ENCODE assay signal across 8 mouse cellular contexts in genomic region chr2:46442576-46442975, GRCm38 (mm10).
A peak's percentile ranks its signal among the peaks of the same experiment; 100 is the strongest.
DNase-seq lines count a peak whose midpoint lies in the region; ATAC-seq and TF ChIP-seq lines count a peak whose summit lies in the region.

No protein-coding gene starts in this region.

- H3K27ac ChIP-seq in liver, adult 2 months (replicated peaks; ENCODE audit: insufficient read depth, low read depth, low read length): no peak overlapping the region; the same call in 1 of the 2 replicates
- no peak overlapping the region for H3K27ac ChIP-seq in liver, embryonic 11.5 days (ENCODE audit: low read depth, low read length)
- H3K27ac ChIP-seq in intestine, embryonic 14.5 days (ENCODE audit: low read depth): peak overlapping the region; percentile 76
- no peak overlapping the region for H3K27ac ChIP-seq in forebrain, embryonic 16.5 days (ENCODE audit: low read length)

- no peak overlapping the region for H3K9ac ChIP-seq in liver, adult 2 months (ENCODE audit: low read depth, low read length)
- no peak overlapping the region for H3K9ac ChIP-seq in liver, embryonic 11.5 days (ENCODE audit: low read depth, low read length)
- no peak overlapping the region for H3K9ac ChIP-seq in intestine, embryonic 14.5 days (ENCODE audit: low read length)
- H3K9ac ChIP-seq in forebrain, embryonic 16.5 days (replicated peaks; ENCODE audit: low read depth, low read length): no peak overlapping the region

- H3K9me3 ChIP-seq in liver, embryonic 11.5 days (ENCODE audit: control insufficient read depth, low read length): no peaks in the 10 kb centered on the region
- H3K9me3 ChIP-seq in intestine, embryonic 14.5 days (ENCODE audit: control insufficient read depth, low read length): no peaks in the 10 kb centered on the region
- no peaks in the 10 kb centered on the region for H3K9me3 ChIP-seq in forebrain, embryonic 16.5 days (ENCODE audit: control insufficient read depth, low read length)

- no peaks in the 10 kb centered on the region for H3K36me3 ChIP-seq in liver, adult 2 months (ENCODE audit: control insufficient read depth, insufficient read depth, low read length)
- H3K36me3 ChIP-seq in liver, embryonic 11.5 days (ENCODE audit: control insufficient read depth, insufficient read depth, low read length): no peaks in the 10 kb centered on the region
- no peaks in the 10 kb centered on the region for H3K36me3 ChIP-seq in intestine, embryonic 14.5 days (ENCODE audit: control insufficient read depth, insufficient read depth, low read length)
- H3K36me3 ChIP-seq in forebrain, embryonic 16.5 days (ENCODE audit: control insufficient read depth, insufficient read depth): no peaks in the 10 kb centered on the region

- H3K4me1 ChIP-seq in liver, adult 2 months (ENCODE audit: control insufficient read depth, insufficient read depth, low read length): no peaks in the 10 kb centered on the region; the same call in 1 of the 2 replicates
- 0 out of 2 replicates have a peak, but pooled peaks cover 3% of the 10 kb centered on the region for H3K4me1 ChIP-seq in liver, embryonic 11.5 days (replicated peaks; ENCODE audit: control insufficient read depth, insufficient read depth, low read length)
- H3K4me1 ChIP-seq in intestine, embryonic 14.5 days (replicated peaks; ENCODE audit: control insufficient read depth, insufficient read depth, low read length): peaks cover 6% of the 10 kb centered on the region; the same call in 1 of the 2 replicates
- peaks cover 6% of the 10 kb centered on the region for H3K4me1 ChIP-seq in forebrain, embryonic 16.5 days (replicated peaks; ENCODE audit: control insufficient read depth, insufficient read depth, low read length)

- TF ChIP-seq POLR2A in liver, adult 2 months (IDR thresholded peaks at IDR 0.05; ENCODE audit: extremely low read depth, insufficient read depth, low read length): no peak

- DNase-seq in liver, adult 2 months (ENCODE audit: extremely low read depth, low read depth, low spot score): peak; percentile 7
- DNase-seq in liver, embryonic 11.5 days (ENCODE audit: low spot score): no peak
- DNase-seq in gastrocnemius, adult 18-20 months (ENCODE audit: low spot score): peak; percentile 73
- no peak for DNase-seq in intestine, embryonic 14.5 days (ENCODE audit: low spot score)
- peak; percentile 81 for DNase-seq in skeletal muscle tissue, adult 2 months (ENCODE audit: low read depth, low spot score)
- DNase-seq in cerebellum, adult 9-10 months: no peak
- no peak for DNase-seq in layer of hippocampus, postnatal 10 days (ENCODE audit: low spot score in 2 of 2)

- H3K4me3 ChIP-seq in liver, adult 2 months (ENCODE audit: insufficient read depth, low read depth, low read length): no peak overlapping the region
- no peak overlapping the region for H3K4me3 ChIP-seq in liver, embryonic 11.5 days (ENCODE audit: low read depth, low read length)
- H3K4me3 ChIP-seq in intestine, embryonic 14.5 days (ENCODE audit: low read depth, low read length): no peak overlapping the region
- H3K4me3 ChIP-seq in forebrain, embryonic 16.5 days (replicated peaks; ENCODE audit: low read length): no peak overlapping the region

- WGBS in liver, adult 2 months: 61% methylated on average over 6 of the region's 6 CpGs
- 76% methylated on average over 6 of the region's 6 CpGs for WGBS in liver, embryonic 11.5 days
- 54% methylated on average over 6 of the region's 6 CpGs for WGBS in intestine, embryonic 14.5 days
- WGBS in forebrain, embryonic 16.5 days: 71% methylated on average over 6 of the region's 6 CpGs

- H3K4me2 ChIP-seq in liver, embryonic 11.5 days: no peak overlapping the region
- 0 out of 2 replicates have a peak overlapping the region, but pooled peaks have one; percentile 6 for H3K4me2 ChIP-seq in intestine, embryonic 14.5 days (ENCODE audit: low read length)
- H3K4me2 ChIP-seq in forebrain, embryonic 16.5 days (ENCODE audit: low read length): no peak overlapping the region

- no peak for ATAC-seq in liver, embryonic 11.5 days (replicated peaks; ENCODE audit: low FRiP score)
- ATAC-seq in intestine, embryonic 14.5 days (replicated peaks; ENCODE audit: low FRiP score, low TSS enrichment, low read depth): no peak
- no peak for ATAC-seq in forebrain, embryonic 16.5 days

- no peaks in the 10 kb centered on the region for H3K79me2 ChIP-seq in liver, adult 2 months (ENCODE audit: control insufficient read depth, insufficient read depth, low read length)

- no peak for TF ChIP-seq CTCF in liver, adult 2 months (IDR thresholded peaks at IDR 0.05; ENCODE audit: low read depth, low read length)

- H3K27me3 ChIP-seq in liver, adult 2 months (ENCODE audit: control insufficient read depth, insufficient read depth, low read length): no peaks in the 10 kb centered on the region
- H3K27me3 ChIP-seq in liver, embryonic 11.5 days (replicated peaks; ENCODE audit: control insufficient read depth, insufficient read depth, low read length): no peaks in the 10 kb centered on the region
- H3K27me3 ChIP-seq in intestine, embryonic 14.5 days (replicated peaks; ENCODE audit: control insufficient read depth, insufficient read depth, low read length): no peaks in the 10 kb centered on the region
- H3K27me3 ChIP-seq in forebrain, embryonic 16.5 days (replicated peaks; ENCODE audit: control insufficient read depth, insufficient read depth, low read length): no peaks in the 10 kb centered on the region

Comparison
In these comparisons a context has a peak if more than half of its experiments do, and no peak if none do; other contexts are left out.
1. DNase-seq: peak in liver, adult 2 months (single experiment), gastrocnemius, adult 18-20 months (single experiment) and skeletal muscle tissue, adult 2 months (single experiment); none in liver, embryonic 11.5 days (single experiment), intestine, embryonic 14.5 days (single experiment), cerebellum, adult 9-10 months (single experiment) and layer of hippocampus, postnatal 10 days (0 of 2).